Mouse (Mus musculus) NIH3T3 (cell line): ENCODE measurements around the gene Sirt4.

ENCODE experiments used
- DNase-seq: peaks from one replicate; pipeline ENCODE4 v3.0.0-alpha.2; 2012; ENCODE audit warnings: low read depth

The Sirt4 gene

DNA sequence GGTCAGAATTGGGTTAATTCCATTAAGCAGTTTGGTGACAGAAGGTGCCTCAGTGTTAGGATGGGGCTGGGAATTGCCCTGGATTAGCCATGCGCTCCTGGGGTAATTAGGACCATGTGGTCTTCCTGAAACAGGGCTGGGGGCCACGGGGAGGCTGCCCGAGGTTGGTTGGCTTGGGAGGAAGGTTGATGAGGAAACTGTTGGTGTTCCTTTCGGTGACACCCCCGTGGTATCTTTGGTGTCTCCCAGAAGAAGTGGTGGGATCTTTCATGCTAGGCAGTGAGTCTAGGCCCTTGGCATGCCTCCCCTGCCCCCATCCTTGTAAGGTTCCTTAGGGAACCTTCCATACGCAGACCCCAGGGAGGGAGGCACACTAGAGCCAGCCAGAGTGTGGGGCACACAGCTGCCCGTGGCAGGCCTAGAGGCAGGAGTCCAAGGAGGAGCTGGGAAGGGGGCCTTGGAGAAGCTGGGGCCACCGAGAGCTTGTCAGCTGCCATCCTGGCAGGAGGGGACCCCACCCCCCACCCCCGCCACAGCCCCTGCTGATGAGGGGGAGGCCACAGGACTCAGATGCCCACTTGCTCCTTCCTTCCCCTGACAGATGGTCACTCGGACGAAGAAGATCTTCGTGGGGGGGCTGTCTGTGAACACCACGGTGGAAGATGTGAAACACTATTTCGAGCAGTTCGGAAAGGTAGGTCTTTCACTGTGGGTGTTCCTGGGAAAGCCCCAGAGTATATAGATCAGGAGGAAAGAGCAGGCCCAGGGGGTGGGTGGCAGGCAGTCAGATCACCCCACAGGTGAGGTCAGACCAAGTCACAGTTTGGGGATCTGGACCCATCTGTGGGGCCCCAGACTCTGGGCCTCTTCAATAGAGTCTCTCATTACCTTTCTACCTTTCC, 49.4 kb downstream of the Sirt4 start:
- DNase-seq = no peak

DNA sequence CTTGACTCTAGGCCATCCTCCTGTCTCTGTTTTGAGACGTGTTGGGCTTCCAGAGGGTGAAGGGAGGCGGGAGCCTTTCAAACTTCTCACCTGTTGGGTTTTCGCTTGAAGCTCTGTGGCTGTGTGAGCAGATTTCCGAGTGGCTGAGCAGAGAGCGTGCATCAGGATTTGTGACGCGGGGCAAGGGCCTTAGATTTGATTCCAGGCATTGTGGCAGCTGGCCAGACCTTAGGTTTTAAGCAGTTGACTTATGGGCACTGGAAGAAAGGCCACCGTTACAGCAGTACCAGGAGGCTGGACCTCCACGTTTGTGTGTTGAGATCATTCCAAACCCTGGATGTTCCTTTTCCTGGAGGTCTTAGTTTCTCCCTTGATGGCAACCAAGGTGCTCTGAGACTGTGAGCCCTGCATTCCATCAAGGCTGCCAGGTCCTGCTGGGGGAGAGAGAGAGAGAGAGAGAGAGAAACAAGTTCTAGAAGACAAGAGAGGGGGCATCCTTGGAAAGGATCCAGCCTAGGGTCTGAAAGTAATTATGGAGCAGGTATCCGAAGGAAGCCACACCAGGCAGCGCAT, 50.2 kb downstream of the Sirt4 start:
- no peak for DNase-seq

DNA sequence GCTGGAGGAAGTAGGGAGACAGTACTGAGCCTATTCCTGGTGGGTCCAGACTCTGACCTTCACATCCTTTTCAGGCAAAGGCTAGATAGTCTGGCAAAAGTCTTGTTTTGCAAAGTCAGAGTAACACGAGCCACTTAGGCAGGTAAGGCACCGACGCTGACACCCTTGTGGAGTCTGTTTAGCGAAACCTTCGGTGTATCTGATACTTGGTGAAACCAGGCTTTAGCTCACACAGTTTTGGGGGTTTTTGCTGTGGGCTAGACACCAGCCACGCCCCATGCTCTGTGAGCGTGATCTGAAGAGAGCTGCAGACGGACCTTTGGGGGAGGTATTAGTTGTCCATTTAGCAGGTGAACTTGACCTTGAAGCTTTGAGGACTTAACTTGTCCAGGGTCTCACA, 51.3 kb downstream of the Sirt4 start:
- DNase-seq = no peak

DNA sequence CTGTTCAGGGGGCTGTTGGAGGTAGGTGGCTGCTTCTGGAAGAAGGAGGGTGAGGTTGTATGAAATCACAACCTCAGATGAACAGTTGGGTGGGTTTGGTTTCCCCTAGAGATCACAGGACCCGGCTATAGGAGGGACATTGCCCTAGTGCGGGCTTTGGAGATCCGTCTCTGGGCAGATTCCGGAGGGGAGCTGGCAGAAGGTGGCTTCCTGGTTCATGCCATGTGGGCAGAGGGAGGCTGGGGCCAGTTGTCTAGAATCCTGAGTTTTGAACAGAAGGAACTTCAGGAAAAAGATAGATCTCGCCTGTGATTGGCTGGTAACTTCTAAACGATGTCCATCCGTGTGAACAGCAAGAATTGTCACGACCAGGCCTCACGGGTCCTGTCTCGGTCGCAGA, 52.1 kb downstream of the Sirt4 start:
- DNase-seq = no peak

DNA sequence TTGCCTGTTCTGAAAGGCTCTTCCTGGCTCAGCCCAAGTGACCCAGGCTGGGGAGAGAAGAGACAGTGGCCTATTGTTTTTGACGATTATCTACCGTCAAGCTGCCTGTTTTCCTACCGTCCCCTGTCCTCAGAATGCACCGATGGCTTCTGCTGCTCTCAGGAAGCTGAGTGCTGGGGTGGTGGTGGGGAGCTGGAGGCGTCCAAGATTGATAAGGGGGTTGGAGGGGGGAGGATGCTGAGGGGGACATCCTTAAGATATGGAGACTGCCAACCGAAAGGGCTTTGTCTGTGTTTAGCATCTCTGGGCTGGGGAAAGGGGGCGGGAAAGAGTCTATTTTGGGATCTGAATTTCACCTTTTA, 52.6 kb downstream of the Sirt4 start:
- DNase-seq = no peak

DNA sequence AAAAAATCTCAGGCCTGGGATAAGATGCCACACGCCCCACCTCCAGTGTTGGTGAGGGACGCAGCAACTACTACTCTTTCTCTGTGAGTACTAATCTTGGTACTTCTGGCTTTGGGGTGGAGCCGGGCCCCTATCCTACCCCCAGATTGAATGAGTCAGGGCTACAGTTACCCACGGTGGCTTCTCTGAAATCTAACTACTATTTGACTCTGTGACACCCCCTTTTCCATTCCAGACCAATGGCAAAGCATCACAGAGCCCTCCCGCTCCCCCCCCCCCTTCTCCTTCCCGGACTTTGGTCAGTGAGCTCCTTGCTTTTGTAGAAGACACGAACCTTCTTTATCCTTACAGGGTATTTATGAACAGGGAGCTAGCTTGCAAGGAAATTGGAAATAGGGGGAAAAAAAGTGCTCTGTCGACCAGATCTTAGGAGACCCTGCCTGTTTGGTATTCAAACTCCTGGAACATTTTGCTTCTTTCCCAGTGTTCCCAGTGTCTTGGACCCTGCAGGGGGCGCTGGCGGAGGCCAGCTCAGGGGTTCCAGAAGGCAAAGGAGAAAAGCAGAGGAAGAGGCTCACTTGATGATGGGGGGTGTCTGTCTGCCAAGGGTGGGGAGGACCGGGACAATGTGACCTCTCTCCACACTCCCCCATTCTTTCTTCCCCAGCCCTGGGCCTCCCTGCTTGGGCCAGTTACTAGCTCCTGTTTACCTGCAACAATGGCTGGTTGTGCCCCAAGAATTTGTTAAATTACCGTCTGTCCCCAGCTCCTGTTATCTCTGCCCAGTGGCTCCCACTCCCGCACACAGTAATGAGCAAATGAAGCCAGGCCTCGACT, 53.2 kb downstream of the Sirt4 start:
- DNase-seq = peak; percentile 34

DNA sequence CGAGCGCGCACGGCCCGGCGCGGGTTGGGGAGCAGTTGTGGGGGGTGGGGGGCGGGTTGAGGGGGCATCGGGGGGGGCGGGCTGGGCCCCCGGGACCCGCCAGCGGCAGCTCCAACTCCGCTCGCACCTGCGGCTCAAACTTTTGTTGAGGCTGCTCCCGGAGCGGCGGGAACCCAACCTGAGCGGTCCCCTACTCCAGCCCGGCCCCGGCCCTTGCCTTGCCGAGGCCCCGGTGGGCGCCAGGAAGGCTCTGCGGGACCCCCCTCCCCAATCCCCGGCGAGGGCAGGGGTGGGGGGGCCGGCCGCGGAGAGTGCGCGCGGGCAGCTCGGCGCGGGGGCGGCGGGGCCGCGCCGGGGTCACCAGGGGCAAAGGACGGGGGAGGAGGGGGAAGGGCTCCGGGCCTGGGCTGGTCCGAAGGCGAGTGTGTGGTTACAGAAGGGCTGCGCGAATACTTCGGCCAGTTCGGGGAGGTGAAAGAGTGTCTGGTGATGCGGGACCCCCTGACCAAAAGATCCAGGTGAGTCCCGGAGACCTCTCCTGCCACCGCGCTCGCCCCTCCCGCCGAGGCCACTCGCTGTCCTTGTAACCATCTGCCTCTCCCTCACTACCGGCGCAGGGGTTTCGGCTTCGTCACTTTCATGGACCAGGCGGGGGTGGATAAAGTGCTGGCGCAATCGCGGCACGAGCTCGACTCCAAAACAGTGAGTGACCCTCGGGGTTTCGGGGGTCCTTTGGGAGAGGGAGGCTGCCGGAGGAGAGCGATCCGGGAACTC, 54.2 kb downstream of the Sirt4 start:
- DNase-seq = no peak

DNA sequence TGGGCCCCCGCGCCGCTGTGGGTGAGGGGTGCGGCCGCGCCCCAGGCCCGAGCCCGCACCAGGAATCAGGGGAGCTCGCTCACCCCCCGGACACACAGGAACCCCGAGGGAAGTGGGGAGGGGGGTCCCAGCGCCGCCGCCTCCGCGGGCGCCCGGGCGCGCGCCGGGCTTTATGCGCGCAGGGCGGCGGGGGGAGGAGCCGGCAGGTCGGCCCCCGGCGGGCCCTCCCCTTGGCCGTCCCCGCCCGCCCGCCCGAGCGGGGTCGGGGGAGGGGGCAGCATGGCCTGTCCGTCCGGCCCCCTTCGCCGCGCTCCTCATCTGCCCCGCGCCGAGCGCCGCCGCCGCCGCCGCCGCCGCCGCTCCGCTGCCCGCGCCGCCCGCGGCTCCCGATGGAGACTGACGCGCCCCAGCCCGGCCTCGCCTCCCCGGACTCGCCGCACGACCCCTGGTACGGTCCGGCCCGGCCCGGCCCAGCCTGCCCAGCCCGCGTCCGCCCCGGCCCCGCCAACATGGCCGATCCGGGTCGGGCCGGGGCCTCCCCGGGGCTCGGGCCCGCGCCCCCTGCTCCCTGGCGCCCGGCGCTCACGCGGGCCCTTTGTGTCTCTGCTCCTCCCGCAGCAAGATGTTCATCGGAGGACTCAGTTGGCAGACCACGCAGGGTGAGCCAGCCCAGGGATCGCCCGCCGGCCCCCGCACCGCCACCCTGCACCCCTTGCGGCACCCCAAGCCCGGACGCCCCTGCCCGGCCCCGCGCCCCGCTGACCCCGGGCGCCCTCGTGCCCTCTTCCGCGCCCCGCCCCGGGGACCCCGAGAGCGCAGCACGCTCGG, 55.0 kb downstream of the Sirt4 start, which contains the start of gene Msi1:
Gene Msi1, plus strand, starts transcription at position 241 of the 828 bp plus-strand sequence.
- DNase-seq = no peak

DNA sequence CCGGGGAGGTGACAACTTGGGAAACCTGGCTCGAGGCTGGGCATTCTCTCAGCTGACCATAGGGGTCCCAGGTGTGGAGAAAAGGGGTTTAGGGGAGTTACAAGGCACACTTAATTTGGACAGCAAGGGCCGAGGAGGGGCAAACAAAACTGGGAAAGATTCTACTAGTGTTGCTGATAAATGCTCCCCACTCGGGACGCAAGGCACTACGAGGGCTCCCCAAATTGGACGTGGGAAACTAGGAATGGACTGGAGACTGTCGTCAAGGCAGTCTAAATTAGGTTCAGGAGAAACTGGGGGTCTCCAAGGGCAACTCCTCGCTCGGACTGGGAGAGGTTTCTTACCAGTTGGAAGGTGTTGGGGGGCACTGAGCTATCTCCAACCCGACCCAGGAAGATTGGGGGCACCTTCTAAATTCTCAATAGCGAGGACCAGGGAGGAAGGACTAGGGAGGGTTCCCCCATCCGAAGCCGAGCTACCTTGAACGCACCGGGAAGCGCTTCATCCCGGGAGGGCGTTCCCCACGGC, 55.6 kb downstream of the Sirt4 start:
- DNase-seq = no peak
